Mouse (Mus musculus): Measurements from ENCODE around the gene Hacd3.

DNA sequence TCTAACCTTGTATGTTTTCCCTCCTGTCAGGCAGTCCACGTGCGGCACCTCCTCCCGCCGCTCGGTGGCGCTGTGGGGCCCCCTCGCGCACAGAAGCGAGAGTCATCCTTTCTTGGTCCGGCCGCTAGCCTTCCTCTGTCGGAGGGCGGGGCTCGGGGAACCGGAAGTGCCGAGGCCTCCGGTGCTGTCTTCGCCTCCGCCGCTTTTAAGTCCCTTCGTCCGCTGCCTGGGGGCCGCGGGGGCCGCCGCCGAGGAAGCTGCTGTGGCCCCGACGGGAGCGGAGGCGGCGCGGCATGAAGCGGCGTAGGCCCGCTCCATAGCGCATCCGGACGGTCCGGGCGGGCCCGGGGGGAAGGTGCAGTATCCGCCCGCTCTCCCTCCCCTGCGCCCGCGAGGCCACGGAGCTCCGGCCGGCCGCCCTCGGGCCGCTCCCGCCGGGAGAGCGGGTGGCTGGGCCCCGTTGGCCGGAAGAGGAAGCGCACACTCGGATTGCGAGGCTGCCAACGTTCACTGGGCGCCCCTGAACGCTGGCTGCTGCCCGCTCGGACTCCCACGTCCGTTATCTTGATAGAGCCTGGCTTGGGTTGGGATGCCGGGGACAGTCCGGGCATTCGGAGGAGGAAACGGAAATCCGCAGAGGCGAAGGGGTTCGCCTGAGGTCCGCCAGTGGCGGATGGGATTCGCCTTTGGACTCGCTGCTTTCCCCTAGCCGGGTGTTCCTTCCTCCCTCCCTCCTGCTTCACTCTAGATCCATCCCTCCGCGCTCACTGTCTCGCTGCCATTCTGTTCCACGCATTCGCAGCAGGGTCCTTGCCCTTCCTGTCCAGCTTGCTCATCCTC lies 11.0 kb upstream of the Hacd3 start, which contains the start of gene Dpp8:
- TF ChIP-seq CTCF (IDR thresholded peaks at IDR 0.05; ENCODE audit: control insufficient read depth, insufficient read depth, insufficient replicate concordance, low read depth, low read length) (peak; percentile 96), POLR2A (IDR thresholded peaks at IDR 0.05; ENCODE audit: control insufficient read depth, low read depth, low read length) (peak; percentile 74)

All from testis, adult 2 months (tissue).